Mouse (Mus musculus) kidney, postnatal 0 days (tissue): ENCODE data around the gene Traf4. TPM values are rescaled to one million over a fixed set of nuclear protein-coding genes. Genes with fewer than 3 reads are reported as not detected.
A peak's percentile ranks its signal among the peaks of the same experiment; 100 is the strongest.

Experiments
- ATAC-seq: fragments of 200-750 bp; cut with Nextera tagmentation; replicated peaks from 2 replicates; pipeline ENCODE4 v1.8.0; 2017; ENCODE audit warnings: low read depth, moderate number of reproducible peaks, moderate TSS enrichment, moderate library complexity; ENCODE audit not compliant: low FRiP score
- DNase-seq: peaks from one replicate; pipeline ENCODE4 v3.0.0-alpha.2; 2016; ENCODE audit warnings: low spot score
- H3K27ac ChIP-seq: fragments of 300-500 bp; sonication (generic); 2 replicates; pipeline ENCODE4 v1.5.1; 2014; ENCODE audit warnings: mild to moderate bottlenecking
- H3K27me3 ChIP-seq: fragments of 300-500 bp; sonication (generic); 2 replicates; pipeline ENCODE4 v1.6.1; 2014; ENCODE audit warnings: low read length, mixed read lengths; ENCODE audit not compliant: insufficient read depth
- H3K36me3 ChIP-seq: fragments of 300-500 bp; sonication (generic); 2 replicates; pipeline ENCODE4 v1.6.1; 2014; ENCODE audit warnings: low read length, mixed read lengths; ENCODE audit not compliant: insufficient read depth
- H3K4me1 ChIP-seq: fragments of 300-500 bp; sonication (generic); replicated peaks from 2 replicates; pipeline ENCODE4 v1.6.1; 2014; ENCODE audit warnings: antibody characterized with exemption, low read length, mixed read lengths; ENCODE audit not compliant: insufficient read depth
- H3K4me2 ChIP-seq: fragments of 300-500 bp; sonication (generic); 2 replicates; pipeline ENCODE4 v1.6.1; 2014; ENCODE audit warnings: mild to moderate bottlenecking, low read length, moderate library complexity, mixed read lengths
- H3K4me3 ChIP-seq: fragments of 300-500 bp; sonication (generic); replicated peaks from 2 replicates; pipeline ENCODE4 v1.5.1; 2014; ENCODE audit warnings: low read depth, low read length
- H3K9ac ChIP-seq: fragments of 300-500 bp; sonication (generic); 2 replicates; pipeline ENCODE4 v1.6.1; 2014; ENCODE audit warnings: low read depth, low read length
- H3K9me3 ChIP-seq: fragments of 300-500 bp; sonication (generic); replicated peaks from 2 replicates; pipeline ENCODE4 v1.6.1; 2016; ENCODE audit warnings: low read length, inconsistent platforms, mixed read lengths
- CTCF ChIP-seq: IDR thresholded peaks from 2 replicates; pipeline ENCODE4 v1.5.1; 2016; ENCODE audit warnings: antibody characterized with exemption, low read depth, mild to moderate bottlenecking, moderate library complexity
- WGBS: fragments of 180-500 bp; shearing (Covaris S2); extraction: QIAGEN DNeasy Blood & Tissue Kit; methylation state at CpG from one replicate; pipeline ENCODE4 v1.1.7; 2014; 5-methylcytosine and 5-hydroxymethylcytosine counted together
- polyA plus RNA-seq: library from polyadenylated mRNA; unstranded; fragments of >200 nt; fragmentation: Nextera tagmentation; extraction: Ambion mirVana; gene quantifications from 2 replicates; pipeline ENCODE4 v1.2.1, GENCODE M21; 2015

Gene Traf4
- polyA plus RNA-seq, 1 experiment from 2014 or later = 79.6 TPM

GRCm38 (mm10) chr11:78163681-78164603 lies 1.4 kb downstream of the Traf4 start:
- Histone ChIP-seq H3K27me3 (no peaks in the 10 kb centered on the region), H3K9me3 (no peaks in the 10 kb centered on the region), H3K36me3 (peaks cover 22% of the 10 kb centered on the region), H3K27ac (peak overlapping the region; percentile 98), H3K9ac (peak overlapping the region; percentile 93), H3K4me3 (peak overlapping the region; percentile 95), H3K4me2 (peak overlapping the region; percentile 90), H3K4me1 (peaks cover 33% of the 10 kb centered on the region)
- peak; percentile 33 for ATAC-seq
- peak; percentile 92 for DNase-seq
- no peak for TF ChIP-seq CTCF
- under 1% methylated on average over 22 of the region's 22 CpGs for WGBS

- 0 out of 2 replicates have a peak, but pooled peaks have one; percentile 0 for ATAC-seq
- 41% methylated on average over 2 of the region's 2 CpGs for WGBS
- H3K9ac ChIP-seq = peak overlapping the region; percentile 93
Observed at GRCm38 (mm10) chr11:78163045-78163444, 2.3 kb downstream of the Traf4 start.

GRCm38 (mm10) chr11:78162504-78162903 lies 2.9 kb downstream of the Traf4 start:
- no peak for TF ChIP-seq CTCF
- ATAC-seq = no peak
- 32% methylated on average over 6 of the region's 6 CpGs for WGBS
- Histone ChIP-seq H3K9ac (0 out of 2 replicates have a peak overlapping the region, but pooled peaks have one; percentile 93), H3K9me3 (no peaks in the 10 kb centered on the region), H3K36me3 (peaks cover 34% of the 10 kb centered on the region), H3K4me3 (no peak overlapping the region; the same call in 1 of the 2 replicates), H3K4me2 (peak overlapping the region; percentile 90), H3K4me1 (peaks cover 33% of the 10 kb centered on the region), H3K27me3 (no peaks in the 10 kb centered on the region), H3K27ac (peak overlapping the region; percentile 98)
- DNase-seq = no peak

More at GRCm38 (mm10) chr11:78163045-78163444, 2.3 kb downstream of the Traf4 start:
- peaks cover 31% of the 10 kb centered on the region for H3K36me3 ChIP-seq
- peaks cover 33% of the 10 kb centered on the region for H3K4me1 ChIP-seq
- no peaks in the 10 kb centered on the region for H3K27me3 ChIP-seq
- no peaks in the 10 kb centered on the region for H3K9me3 ChIP-seq
- DNase-seq = no peak
- peak overlapping the region; percentile 95 for H3K4me3 ChIP-seq
- peak overlapping the region; percentile 90 for H3K4me2 ChIP-seq
- TF ChIP-seq CTCF = no peak
- H3K27ac ChIP-seq = peak overlapping the region; percentile 98

GRCm38 (mm10) chr11:78161968-78162367 lies 3.4 kb downstream of the Traf4 start:
- WGBS = 29% methylated on average over 4 of the region's 4 CpGs
- peak overlapping the region; percentile 98 for H3K27ac ChIP-seq
- ATAC-seq = no peak

GRCm38 (mm10) chr11:78161169-78161568 lies 4.2 kb downstream of the Traf4 start:
- WGBS = 83% methylated on average over 14 of the region's 14 CpGs
- no peak overlapping the region for H3K4me2 ChIP-seq
- TF ChIP-seq CTCF = no peak
- DNase-seq (no peak), ATAC-seq (no peak)
- H3K9ac ChIP-seq = no peak overlapping the region
- H3K27ac ChIP-seq = no peak overlapping the region
- H3K9me3 ChIP-seq = no peaks in the 10 kb centered on the region
- peaks cover 30% of the 10 kb centered on the region for H3K4me1 ChIP-seq
- H3K27me3 ChIP-seq = no peaks in the 10 kb centered on the region
- no peak overlapping the region for H3K4me3 ChIP-seq
- H3K36me3 ChIP-seq = peaks cover 34% of the 10 kb centered on the region

More at GRCm38 (mm10) chr11:78161968-78162367, 3.4 kb downstream of the Traf4 start:
- H3K27me3 ChIP-seq = no peaks in the 10 kb centered on the region
- DNase-seq = no peak
- H3K4me2 ChIP-seq = peak overlapping the region; percentile 90; the same call in 1 of the 2 replicates
- peaks cover 33% of the 10 kb centered on the region for H3K4me1 ChIP-seq
- H3K9me3 ChIP-seq = no peaks in the 10 kb centered on the region
- no peak overlapping the region for H3K4me3 ChIP-seq
- H3K36me3 ChIP-seq = peaks cover 34% of the 10 kb centered on the region
- H3K9ac ChIP-seq = no peak overlapping the region
- TF ChIP-seq CTCF = no peak

- peaks cover 34% of the 10 kb centered on the region for H3K36me3 ChIP-seq
- peaks cover 25% of the 10 kb centered on the region; the same call in 1 of the 2 replicates for H3K4me1 ChIP-seq
Observed at GRCm38 (mm10) chr11:78160675-78161074, 4.7 kb downstream of the Traf4 start.

More at GRCm38 (mm10) chr11:78160675-78161074, 4.7 kb downstream of the Traf4 start:
- ATAC-seq (no peak), DNase-seq (no peak)
- no peak overlapping the region for H3K4me2 ChIP-seq
- 85% methylated on average over 3 of the region's 3 CpGs for WGBS
- H3K9me3 ChIP-seq = no peaks in the 10 kb centered on the region
- no peak overlapping the region for H3K4me3 ChIP-seq
- H3K27ac ChIP-seq = peak overlapping the region; percentile 19; the same call in 1 of the 2 replicates
- no peaks in the 10 kb centered on the region for H3K27me3 ChIP-seq
- no peak overlapping the region for H3K9ac ChIP-seq
- TF ChIP-seq CTCF = no peak
